Mouse (Mus musculus) limb, embryonic 12.5 days (tissue): Measurements from ENCODE around the gene Gm960. TPM values are rescaled to one million over a fixed set of nuclear protein-coding genes. Genes with fewer than 3 reads are reported as not detected.
"Not testable (repeated sequence)": the region's sequence is repeated elsewhere in the genome, so short reads cannot be mapped to it uniquely, and the experiment has no call there.

Experiments used
- ATAC-seq: fragments of 200-750 bp; cut with Nextera tagmentation; 2 replicates; pipeline ENCODE4 v1.8.0; 2017; ENCODE audit warnings: low read depth, moderate TSS enrichment; ENCODE audit not compliant: insufficient number of reproducible peaks, insufficient read depth, low FRiP score, low TSS enrichment
- H3K27ac ChIP-seq: fragments of 300-500 bp; sonication (generic); 2 replicates; pipeline ENCODE4 v1.5.1; 2016; ENCODE audit warnings: mild to moderate bottlenecking, moderate library complexity
- H3K27me3 ChIP-seq: fragments of 300-500 bp; sonication (generic); 2 replicates; pipeline ENCODE4 v1.6.1; 2016; ENCODE audit warnings: mild to moderate bottlenecking, moderate library complexity
- H3K36me3 ChIP-seq: fragments of 300-500 bp; sonication (generic); 2 replicates; pipeline ENCODE4 v1.6.1; 2016; ENCODE audit warnings: mild to moderate bottlenecking, moderate library complexity
- H3K4me1 ChIP-seq: fragments of 300-500 bp; sonication (generic); replicated peaks from 2 replicates; pipeline ENCODE4 v1.6.1; 2016
- H3K4me2 ChIP-seq: fragments of 300-500 bp; sonication (generic); 2 replicates; pipeline ENCODE4 v1.6.1; 2016; ENCODE audit warnings: mild to moderate bottlenecking, moderate library complexity
- H3K4me3 ChIP-seq: fragments of 300-500 bp; sonication (generic); replicated peaks from 2 replicates; pipeline ENCODE4 v1.5.1; 2016; ENCODE audit warnings: mild to moderate bottlenecking
- H3K9ac ChIP-seq: fragments of 300-500 bp; sonication (generic); replicated peaks from 2 replicates; pipeline ENCODE4 v1.6.1; 2016; ENCODE audit warnings: mild to moderate bottlenecking, moderate library complexity
- H3K9me3 ChIP-seq: fragments of 300-500 bp; sonication (generic); 2 replicates; pipeline ENCODE4 v1.6.1; 2016; ENCODE audit warnings: mild to moderate bottlenecking, moderate library complexity
- WGBS: fragments of 180-500 bp; shearing (Covaris S2); methylation state at CpG from one replicate; pipeline ENCODE4 v1.1.7; 2016; 5-methylcytosine and 5-hydroxymethylcytosine counted together
- microRNA-seq: library from miRNA; unstranded; fragments of <30 nt; microRNA quantifications from one replicate; pipeline ENCODE4, GENCODE M21; 2017
- polyA plus RNA-seq: library from polyadenylated mRNA; unstranded; fragments of >200 nt; fragmentation: Nextera tagmentation; extraction: Ambion mirVana; gene quantifications from 2 replicates; pipeline ENCODE4 v1.2.1, GENCODE M21; 2016

Gm960 gene
- polyA plus RNA-seq, 1 experiment from 2014 or later = 6.9 TPM

DNA sequence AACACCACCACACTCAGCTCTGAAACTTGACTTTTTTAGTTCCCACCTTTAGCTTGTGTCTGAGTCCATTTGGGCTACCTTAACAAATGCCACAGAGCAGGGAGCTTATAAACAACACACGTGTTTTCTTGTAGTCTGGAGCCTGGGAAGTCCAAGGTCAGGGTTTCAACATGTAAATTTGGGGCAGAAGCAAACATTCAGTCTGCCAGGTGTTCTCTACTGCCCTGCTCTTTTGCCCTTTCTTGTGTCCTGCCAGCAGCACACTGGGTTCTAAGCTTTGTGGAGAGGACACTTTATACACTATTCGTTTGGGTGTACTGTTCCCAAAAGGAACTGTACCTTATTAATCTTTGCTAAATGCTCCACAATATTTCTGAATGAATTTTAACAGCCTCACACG lies 110.0 kb downstream of the Gm960 start:
- H3K36me3 ChIP-seq = no peaks in the 10 kb centered on the region
- no peak for ATAC-seq
- no peaks in the 10 kb centered on the region for H3K4me1 ChIP-seq
- no peaks in the 10 kb centered on the region for H3K9me3 ChIP-seq
- no peak overlapping the region for H3K4me3 ChIP-seq
- no peak overlapping the region for H3K9ac ChIP-seq
- no peak overlapping the region for H3K27ac ChIP-seq
- WGBS = 69% methylated on average over 3 of the region's 3 CpGs
- H3K27me3 ChIP-seq = no peaks in the 10 kb centered on the region
- no peak overlapping the region for H3K4me2 ChIP-seq

DNA sequence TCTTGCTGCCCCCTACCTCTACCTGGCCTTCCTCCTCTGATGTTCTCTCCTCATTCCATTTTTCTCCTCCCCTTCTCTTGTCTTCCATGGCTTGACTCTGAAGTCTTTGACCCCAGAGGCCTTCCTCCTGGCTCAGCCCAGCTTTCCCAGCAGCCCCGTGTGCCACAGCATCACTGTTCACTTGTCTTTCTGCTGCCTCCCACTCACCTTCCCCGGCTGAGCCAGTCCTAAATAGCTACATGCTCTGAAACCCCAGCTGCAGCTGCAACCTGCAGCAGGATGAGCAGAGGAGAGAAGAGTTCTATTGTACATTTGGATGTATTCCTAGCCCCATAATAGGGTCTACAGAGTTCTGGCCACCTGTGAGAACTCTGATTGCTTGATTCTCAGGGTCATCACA lies 111.0 kb downstream of the Gm960 start:
- Histone ChIP-seq H3K4me2 (no peak overlapping the region), H3K27ac (no peak overlapping the region), H3K4me1 (no peaks in the 10 kb centered on the region), H3K36me3 (no peaks in the 10 kb centered on the region), H3K9me3 (no peaks in the 10 kb centered on the region), H3K4me3 (no peak overlapping the region), H3K9ac (no peak overlapping the region), H3K27me3 (no peaks in the 10 kb centered on the region)
- no peak for ATAC-seq
- 71% methylated on average over 2 of the region's 2 CpGs for WGBS

GRCm38 (mm10) chr19:4586783-4587182 lies 111.7 kb downstream of the Gm960 start:
- not testable (repeated sequence) for H3K4me2 ChIP-seq, H3K4me3 ChIP-seq, H3K9ac ChIP-seq, H3K9me3 ChIP-seq, H3K27ac ChIP-seq, H3K36me3 ChIP-seq, H3K27me3 ChIP-seq, H3K4me1 ChIP-seq, ATAC-seq

DNA sequence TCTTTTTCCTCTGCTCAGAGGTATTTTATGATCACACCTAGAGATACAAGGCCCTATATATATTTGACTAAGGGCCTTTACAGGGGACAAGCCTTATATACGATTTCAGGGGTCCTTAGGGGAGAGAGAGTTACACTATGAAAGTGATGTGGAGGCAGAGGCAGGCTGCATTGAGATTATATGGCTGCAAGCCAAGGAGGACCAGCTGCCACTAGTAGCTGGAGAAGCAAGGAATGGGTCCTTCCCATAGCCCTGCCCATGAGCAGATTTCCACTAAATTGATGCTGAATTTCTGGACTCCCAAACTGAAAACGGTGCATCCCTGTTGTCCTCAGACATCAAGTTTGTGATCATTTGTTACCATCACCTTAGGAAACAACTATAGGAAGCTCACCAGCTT lies 114.6 kb downstream of the Gm960 start:
- Histone ChIP-seq H3K4me3 (no peak overlapping the region), H3K36me3 (no peaks in the 10 kb centered on the region), H3K27ac (no peak overlapping the region), H3K9ac (no peak overlapping the region), H3K4me2 (no peak overlapping the region), H3K9me3 (no peaks in the 10 kb centered on the region), H3K27me3 (no peaks in the 10 kb centered on the region), H3K4me1 (no peaks in the 10 kb centered on the region)
- no peak for ATAC-seq
- 63% methylated on average over 2 of the region's 2 CpGs for WGBS

- Histone ChIP-seq H3K4me2 (no peak overlapping the region), H3K4me1 (no peaks in the 10 kb centered on the region), H3K27me3 (no peaks in the 10 kb centered on the region), H3K9ac (no peak overlapping the region), H3K4me3 (no peak overlapping the region), H3K27ac (no peak overlapping the region), H3K9me3 (no peaks in the 10 kb centered on the region), H3K36me3 (no peaks in the 10 kb centered on the region)
- WGBS = 88% methylated on average over 5 of the region's 5 CpGs
- no peak for ATAC-seq
Observed at GRCm38 (mm10) chr19:4579296-4579695, 119.2 kb downstream of the Gm960 start.

GRCm38 (mm10) chr19:4578799-4579198 lies 119.7 kb downstream of the Gm960 start:
- H3K27me3 ChIP-seq = no peaks in the 10 kb centered on the region
- no peaks in the 10 kb centered on the region for H3K36me3 ChIP-seq
- no peaks in the 10 kb centered on the region for H3K4me1 ChIP-seq
- WGBS = 65% methylated on average over 2 of the region's 2 CpGs
- no peak overlapping the region for H3K27ac ChIP-seq
- no peak overlapping the region for H3K4me3 ChIP-seq
- no peak overlapping the region for H3K9ac ChIP-seq
- H3K9me3 ChIP-seq = no peaks in the 10 kb centered on the region
- H3K4me2 ChIP-seq = no peak overlapping the region
- ATAC-seq = no peak

Small RNA genes lying within 50 kb of the gene (microRNA-seq; reads per million reads assigned to microRNA genes)
- gene Mir6986 = not detected

Other genes with a start within 250 kb of the Gm960 start
- gene Syt12, start 221.2 kb downstream of the Gm960 start, polyA plus RNA-seq = 0.63 and 0.88 TPM in 2 replicates
- not detected in 2 replicates for gene 2010003K11Rik, start 200.1 kb downstream of the Gm960 start, polyA plus RNA-seq
- gene Pcx, start 188.2 kb downstream of the Gm960 start, polyA plus RNA-seq = 20.6 and 24.0 TPM in 2 replicates
- 12.1 and 15.4 TPM in 2 replicates for gene Lrfn4, start 83.0 kb downstream of the Gm960 start, polyA plus RNA-seq
- 68.1 and 68.8 TPM in 2 replicates for gene Rce1, start 73.0 kb downstream of the Gm960 start, polyA plus RNA-seq
- gene Sptbn2, start 12.5 kb upstream of the Gm960 start, polyA plus RNA-seq = 2.6 and 2.7 TPM in 2 replicates
- 111 and 116 TPM in 2 replicates for gene Rbm4b, start 57.8 kb upstream of the Gm960 start, polyA plus RNA-seq
- 80.1 and 90.2 TPM in 2 replicates for gene Rbm4, start 95.2 kb upstream of the Gm960 start, polyA plus RNA-seq
- 36.3 and 57.2 TPM in 2 replicates for gene Gm21992, start 112.9 kb upstream of the Gm960 start, polyA plus RNA-seq
- 113 and 114 TPM in 2 replicates for gene Rbm14, start 113.0 kb upstream of the Gm960 start, polyA plus RNA-seq
- 56.4 and 60.4 TPM in 2 replicates for gene Ccs, start 140.7 kb upstream of the Gm960 start, polyA plus RNA-seq
- 0.06 and 0.09 TPM in 2 replicates for gene Ccdc87, start 140.7 kb upstream of the Gm960 start, polyA plus RNA-seq
- 31.6 and 36.0 TPM in 2 replicates for gene Ctsf, start 156.5 kb upstream of the Gm960 start, polyA plus RNA-seq
- 9.0 and 9.1 TPM in 2 replicates for gene Actn3, start 179.2 kb upstream of the Gm960 start, polyA plus RNA-seq
- 9.5 and 10.7 TPM in 2 replicates for gene Zdhhc24, start 180.0 kb upstream of the Gm960 start, polyA plus RNA-seq
- gene Bbs1, start 208.0 kb upstream of the Gm960 start, polyA plus RNA-seq = 5.1 and 6.5 TPM in 2 replicates
- 148 and 152 TPM in 2 replicates for gene Dpp3, start 229.6 kb upstream of the Gm960 start, polyA plus RNA-seq
- gene Peli3, start 244.5 kb upstream of the Gm960 start, polyA plus RNA-seq = 3.4 and 4.5 TPM in 2 replicates